Comparison of ENCODE assay signal across 7 mouse cellular contexts in the genomic region with DNA sequence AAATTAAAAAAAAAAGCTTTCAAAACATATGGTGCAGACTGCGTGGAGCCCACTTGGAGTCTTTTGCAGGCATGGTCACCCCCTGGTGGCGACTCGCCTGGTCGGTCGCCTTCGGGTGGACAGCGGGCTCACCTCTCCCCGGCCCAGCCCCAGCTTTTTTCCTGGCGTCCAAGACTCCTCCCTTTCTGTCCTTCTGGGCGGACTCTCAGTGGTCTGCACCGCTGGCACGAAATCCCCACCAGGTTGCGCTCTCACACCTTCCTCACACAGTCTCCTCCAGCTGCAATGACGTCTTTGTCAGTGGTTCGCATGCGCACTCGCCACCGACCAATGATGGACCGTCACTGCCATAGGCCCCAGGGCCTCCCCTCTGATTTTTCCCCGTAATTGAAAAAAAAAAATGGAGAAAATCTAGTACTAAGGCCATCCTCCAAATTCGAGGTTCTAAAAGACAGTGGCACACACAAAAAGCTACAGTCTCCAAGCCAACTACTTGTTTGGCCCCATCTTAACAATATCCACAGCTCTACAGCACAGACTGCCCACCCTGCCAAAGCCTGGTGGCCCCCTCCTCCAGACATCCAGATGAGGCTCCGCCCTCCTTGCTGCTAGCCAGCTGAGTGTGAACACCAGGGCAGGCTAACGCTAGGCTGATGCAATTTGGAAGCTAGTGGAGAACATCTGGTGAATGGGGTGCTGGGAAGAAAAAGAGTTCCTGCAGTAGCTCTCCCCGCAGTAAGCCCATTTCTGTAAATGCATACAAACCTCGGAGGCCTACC.
A peak's percentile ranks its signal among the peaks of the same experiment; 100 is the strongest.
DNase-seq lines count a peak whose midpoint lies in the region; ATAC-seq and TF ChIP-seq lines count a peak whose summit lies in the region.

No protein-coding gene starts in this region.

- no peaks in the 10 kb centered on the region for H3K36me3 ChIP-seq in embryonic facial prominence, embryonic 14.5 days (ENCODE audit: control insufficient read depth, insufficient read depth, low read length)
- no peaks in the 10 kb centered on the region for H3K36me3 ChIP-seq in limb, embryonic 13.5 days
- no peaks in the 10 kb centered on the region for H3K36me3 ChIP-seq in midbrain, embryonic 15.5 days (replicated peaks)

- TF ChIP-seq CTCF in bone marrow macrophage, adult 2 months (IDR thresholded peaks at IDR 0.05; ENCODE audit: low read depth, low read length), result no peak

- peak; percentile 95 for ATAC-seq in embryonic facial prominence, embryonic 14.5 days (ENCODE audit: low read depth)
- ATAC-seq in limb, embryonic 13.5 days (ENCODE audit: low FRiP score, low read depth), result peak; percentile 95
- ATAC-seq in midbrain, embryonic 15.5 days (replicated peaks), result peak; percentile 98

- peak overlapping the region; percentile 43 for H3K9ac ChIP-seq in embryonic facial prominence, embryonic 14.5 days (ENCODE audit: low read depth, low read length)
- no peak overlapping the region for H3K9ac ChIP-seq in limb, embryonic 13.5 days
- peak overlapping the region; percentile 30; the same call in 1 of the 2 replicates for H3K9ac ChIP-seq in midbrain, embryonic 15.5 days

- H3K4me2 ChIP-seq in embryonic facial prominence, embryonic 14.5 days (ENCODE audit: low read depth, low read length), result peak overlapping the region; percentile 50
- peak overlapping the region; percentile 53 for H3K4me2 ChIP-seq in limb, embryonic 13.5 days (replicated peaks)
- H3K4me2 ChIP-seq in midbrain, embryonic 15.5 days, result peak overlapping the region; percentile 45

- H3K27ac ChIP-seq in bone marrow macrophage, adult 2 months (ENCODE audit: insufficient read depth, low read depth, low read length), result no peak overlapping the region
- peak overlapping the region; percentile 86 for H3K27ac ChIP-seq in embryonic facial prominence, embryonic 14.5 days (replicated peaks; ENCODE audit: low read depth, low read length)
- peak overlapping the region; percentile 77; the same call in 1 of the 2 replicates for H3K27ac ChIP-seq in limb, embryonic 13.5 days
- H3K27ac ChIP-seq in midbrain, embryonic 15.5 days, result peak overlapping the region; percentile 81

- H3K4me3 ChIP-seq in bone marrow macrophage, adult 2 months (ENCODE audit: insufficient read depth, low read length), result peak overlapping the region; percentile 11; the same call in 1 of the 2 replicates
- peak overlapping the region; percentile 27 for H3K4me3 ChIP-seq in embryonic facial prominence, embryonic 14.5 days (ENCODE audit: low read depth, low read length)
- H3K4me3 ChIP-seq in limb, embryonic 13.5 days, result peak overlapping the region; percentile 24
- peak overlapping the region; percentile 33 for H3K4me3 ChIP-seq in midbrain, embryonic 15.5 days

- H3K4me1 ChIP-seq in bone marrow macrophage, adult 2 months (ENCODE audit: control insufficient read depth, insufficient read depth, low read length), result no peaks in the 10 kb centered on the region
- H3K4me1 ChIP-seq in embryonic facial prominence, embryonic 14.5 days (ENCODE audit: control insufficient read depth, insufficient read depth, low read length), result no peaks in the 10 kb centered on the region
- no peaks in the 10 kb centered on the region for H3K4me1 ChIP-seq in limb, embryonic 13.5 days
- no peaks in the 10 kb centered on the region; the same call in 1 of the 2 replicates for H3K4me1 ChIP-seq in midbrain, embryonic 15.5 days

- TF ChIP-seq POLR2A in bone marrow macrophage, adult 2 months (IDR thresholded peaks at IDR 0.05; ENCODE audit: borderline replicate concordance, low read depth, low read length), result no peak

- H3K9me3 ChIP-seq in embryonic facial prominence, embryonic 14.5 days (ENCODE audit: control insufficient read depth, low read length), result no peaks in the 10 kb centered on the region
- no peaks in the 10 kb centered on the region for H3K9me3 ChIP-seq in limb, embryonic 13.5 days
- H3K9me3 ChIP-seq in midbrain, embryonic 15.5 days, result no peaks in the 10 kb centered on the region

- 0 out of 2 replicates have a peak, but pooled peaks cover 4% of the 10 kb centered on the region for H3K27me3 ChIP-seq in embryonic facial prominence, embryonic 14.5 days (replicated peaks; ENCODE audit: control insufficient read depth, insufficient read depth, low read length)
- peaks cover 6% of the 10 kb centered on the region; the same call in 1 of the 2 replicates for H3K27me3 ChIP-seq in limb, embryonic 13.5 days
- no peaks in the 10 kb centered on the region; the same call in 1 of the 2 replicates for H3K27me3 ChIP-seq in midbrain, embryonic 15.5 days (replicated peaks)

- peak; percentile 92 for DNase-seq in embryonic facial prominence, embryonic 14.5 days (ENCODE audit: low spot score)
- peak; percentile 79 for DNase-seq in heart, adult 9 months (ENCODE audit: low spot score in 2 of 2)
- DNase-seq in kidney, adult 8-10 months, result peak; percentile 59 to 68
- peak; percentile 36 to 66 for DNase-seq in spleen, postnatal 4 days (ENCODE audit: low spot score in 2 of 2)

- WGBS in embryonic facial prominence, embryonic 14.5 days, result 24% methylated on average over 25 of the region's 25 CpGs
- WGBS in limb, embryonic 13.5 days, result 14% methylated on average over 25 of the region's 25 CpGs
- WGBS in midbrain, embryonic 15.5 days, result 23% methylated on average over 25 of the region's 25 CpGs
